Mouse (Mus musculus) testis, postnatal 10 days (tissue): Measurements from ENCODE around the gene Pofut1.
A peak's percentile ranks its signal among the peaks of the same experiment; 100 is the strongest.

Source experiments
- DNase-seq: peaks from one replicate; pipeline ENCODE4 v3.0.0; 2021; ENCODE audit warnings: low spot score

The Pofut1 gene

DNA sequence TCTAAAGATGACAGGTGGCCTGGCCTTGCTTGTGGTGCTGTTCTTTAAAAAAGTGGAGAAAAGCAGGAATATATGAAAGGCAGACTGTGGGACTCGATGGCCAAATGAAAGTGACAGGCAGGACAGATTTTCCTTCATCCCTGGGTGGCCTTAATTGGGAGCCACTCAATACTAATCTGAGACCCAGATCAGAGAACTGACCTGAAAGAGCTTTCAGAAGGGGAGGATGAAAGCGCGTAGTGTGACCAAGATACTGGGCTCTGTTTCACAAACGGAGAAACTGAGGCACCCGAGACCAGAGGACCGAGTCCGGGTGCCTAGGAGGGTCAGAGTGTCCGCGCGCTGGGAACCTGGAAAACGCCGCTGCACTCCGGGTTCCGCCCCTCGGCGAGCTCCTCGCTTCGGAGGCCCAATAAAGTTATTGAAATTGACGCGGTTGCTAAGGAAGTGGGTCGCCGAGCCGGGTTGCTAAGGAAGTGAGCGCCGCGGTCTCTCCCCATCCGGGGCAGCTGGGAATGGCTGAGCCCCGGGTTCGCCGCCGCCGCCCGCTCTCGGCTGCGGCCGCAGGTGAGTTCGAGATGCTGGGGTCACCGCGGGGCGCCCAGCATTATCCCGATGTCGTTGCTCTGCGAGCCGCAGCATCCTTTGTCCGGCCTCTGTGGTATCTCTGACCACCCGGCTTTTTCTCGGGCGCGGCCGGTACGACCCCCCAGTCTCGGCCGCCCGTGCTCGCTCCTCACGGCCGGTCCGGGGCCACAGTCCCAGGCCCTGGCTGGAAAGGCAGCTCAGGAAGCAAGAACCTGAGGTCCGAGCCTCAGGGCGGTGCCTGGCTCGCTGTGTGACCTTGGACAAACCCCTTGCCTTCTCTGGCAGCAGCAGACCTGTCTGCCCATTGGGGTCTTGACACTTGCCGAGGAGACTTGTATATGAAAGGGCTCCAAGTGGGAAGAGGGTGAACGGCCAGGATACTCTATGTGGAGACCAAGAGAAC, 49.9 kb downstream of the Pofut1 start, which contains the start of gene Kif3b:
Gene Kif3b, plus strand, starts transcription at position 476 of the 991 bp plus-strand sequence.
- peak; percentile 87 for DNase-seq

DNA sequence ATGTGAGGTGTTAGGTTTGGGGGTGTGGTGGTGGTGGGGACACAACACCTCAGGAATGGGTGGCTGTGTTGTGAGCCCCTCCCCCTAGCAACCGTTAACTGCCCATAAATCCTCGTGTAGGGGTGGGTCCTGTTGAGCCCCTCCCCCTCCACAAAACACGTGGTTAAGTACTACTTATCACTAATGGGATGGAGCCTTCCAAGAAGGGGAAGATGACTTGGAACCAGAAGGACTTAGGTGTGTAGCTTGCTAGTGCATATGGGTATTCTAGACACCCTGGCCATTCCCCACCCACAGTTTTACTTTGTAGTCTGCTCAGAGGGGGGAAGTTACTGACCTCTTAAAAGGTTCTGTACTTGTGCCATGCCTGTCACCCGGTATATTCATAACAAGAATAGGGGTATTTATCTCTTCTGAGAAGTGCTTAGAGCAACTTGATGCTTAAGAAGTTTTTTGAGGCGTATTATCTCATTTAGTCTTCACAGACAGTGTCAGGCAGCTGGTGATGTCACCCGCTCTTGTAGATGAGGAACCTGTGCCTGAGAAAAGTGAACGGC, 51.0 kb downstream of the Pofut1 start:
- DNase-seq: no peak

DNA sequence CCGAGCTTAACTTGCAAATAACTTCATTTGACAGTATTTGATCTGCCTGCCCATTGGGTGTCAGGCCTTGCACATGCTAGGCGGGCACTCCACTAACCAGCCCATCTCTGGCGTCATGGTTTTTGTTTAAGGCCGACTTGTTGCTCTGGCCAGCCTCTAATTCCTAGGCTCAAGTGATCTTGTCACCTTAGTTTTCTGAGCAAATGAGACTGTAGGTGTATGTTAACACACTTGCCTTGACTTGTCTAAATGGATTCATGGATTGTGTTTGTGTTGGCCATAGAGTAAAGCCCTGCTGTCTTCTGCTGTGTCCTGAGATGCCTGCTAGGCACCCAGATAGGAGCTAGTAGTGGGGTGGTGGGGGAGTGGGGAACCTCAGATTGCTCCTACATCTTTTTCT, 53.9 kb downstream of the Pofut1 start:
- DNase-seq: no peak

DNA sequence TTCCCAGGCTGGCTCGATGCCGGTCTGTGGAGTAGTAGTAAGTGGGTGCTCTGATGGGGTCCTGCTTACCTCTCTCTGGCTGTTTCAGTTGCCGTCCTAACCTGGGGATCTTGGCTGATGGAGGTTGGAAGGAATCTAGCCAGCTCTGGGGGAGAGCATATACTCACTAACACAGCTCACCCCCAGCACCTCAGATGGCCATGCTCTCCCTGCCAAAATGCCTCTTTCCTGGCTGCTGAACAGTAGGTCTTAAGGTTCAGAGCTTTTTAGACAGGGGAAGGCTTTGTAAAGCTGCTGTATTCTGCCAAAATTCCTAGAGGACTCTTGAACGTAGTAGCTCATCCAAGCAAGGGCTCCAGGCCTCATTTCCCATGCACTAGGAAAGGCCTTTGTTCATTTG, 56.4 kb downstream of the Pofut1 start:
- DNase-seq: no peak

DNA sequence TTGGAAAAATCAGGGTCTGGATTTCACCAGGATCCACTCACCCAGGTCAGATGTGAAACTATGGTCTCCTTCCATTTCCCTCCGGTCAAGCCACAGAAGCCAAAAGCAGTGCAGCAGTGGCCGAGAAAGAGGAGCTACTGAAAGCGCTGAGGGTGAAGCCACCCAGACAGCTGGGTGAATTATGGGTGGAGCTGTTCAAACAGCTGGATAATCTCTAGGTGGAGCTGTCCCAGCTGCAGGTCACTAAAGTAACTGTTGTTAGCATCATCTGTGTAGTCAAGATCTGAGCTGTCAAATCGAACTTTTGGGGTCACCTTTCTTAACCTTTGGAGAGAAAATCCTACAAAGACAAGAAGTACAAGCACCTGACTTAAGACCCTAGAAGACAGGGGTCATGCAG, 57.1 kb downstream of the Pofut1 start:
- DNase-seq: no peak

DNA sequence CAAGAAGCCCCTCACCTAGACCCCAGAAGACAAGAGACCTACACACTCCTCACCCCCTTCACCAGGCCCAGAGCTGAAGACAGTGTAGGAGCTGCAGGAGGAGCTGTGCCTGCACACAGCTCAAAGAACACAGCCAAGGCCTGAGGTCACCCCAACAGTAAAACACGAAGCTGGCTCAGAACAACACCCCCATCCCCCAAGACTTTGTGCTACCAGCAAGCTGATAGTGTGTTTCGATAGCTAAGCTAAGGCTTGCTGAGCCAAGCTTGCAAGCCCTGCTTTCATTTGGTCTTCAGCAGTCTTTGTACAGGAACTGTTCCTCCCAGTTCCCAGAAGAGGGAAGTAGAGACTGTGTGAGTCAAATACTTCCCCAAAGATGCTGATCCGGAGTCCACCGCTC, 57.5 kb downstream of the Pofut1 start:
- DNase-seq: no peak

DNA sequence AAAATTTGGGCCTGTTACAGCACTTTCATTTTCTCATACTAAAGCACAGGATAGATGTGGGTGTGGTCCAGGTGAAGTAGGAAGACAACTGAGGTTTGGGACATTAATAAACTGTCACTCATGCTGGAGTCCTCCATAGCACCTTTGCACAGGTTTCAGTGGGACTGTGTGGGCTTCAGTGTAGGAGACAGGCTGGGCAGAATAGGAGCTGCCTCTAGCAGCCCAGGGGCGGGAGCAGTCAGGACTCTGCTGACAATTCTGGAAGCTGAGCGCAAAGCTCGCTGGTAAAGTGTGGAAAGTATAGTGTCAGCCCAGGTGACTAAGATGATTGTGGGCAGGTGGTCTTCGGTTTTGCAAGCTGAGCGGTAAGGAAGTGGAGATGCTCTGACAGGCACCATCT, 59.8 kb downstream of the Pofut1 start:
- DNase-seq: no peak

DNA sequence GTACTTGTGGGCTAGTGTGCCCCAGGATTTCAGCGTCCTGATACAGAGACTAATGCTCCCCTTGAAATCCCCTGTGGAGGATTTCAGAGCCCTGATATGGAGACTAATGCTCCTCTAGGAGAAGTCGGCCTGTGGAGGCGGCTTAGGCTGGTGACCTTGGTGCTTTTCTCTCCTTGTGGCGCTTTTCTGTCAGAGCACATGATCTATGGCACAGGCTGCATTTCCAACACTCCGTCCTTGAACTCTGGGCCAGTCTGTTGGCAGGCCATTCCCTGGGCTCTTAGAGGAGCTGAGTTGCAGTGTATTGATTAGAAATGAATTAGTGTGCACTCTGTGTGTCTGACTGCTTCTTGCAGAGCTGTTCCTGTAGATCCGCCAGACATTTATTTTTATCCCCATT, 63.9 kb downstream of the Pofut1 start:
- peak; percentile 63 for DNase-seq

DNA sequence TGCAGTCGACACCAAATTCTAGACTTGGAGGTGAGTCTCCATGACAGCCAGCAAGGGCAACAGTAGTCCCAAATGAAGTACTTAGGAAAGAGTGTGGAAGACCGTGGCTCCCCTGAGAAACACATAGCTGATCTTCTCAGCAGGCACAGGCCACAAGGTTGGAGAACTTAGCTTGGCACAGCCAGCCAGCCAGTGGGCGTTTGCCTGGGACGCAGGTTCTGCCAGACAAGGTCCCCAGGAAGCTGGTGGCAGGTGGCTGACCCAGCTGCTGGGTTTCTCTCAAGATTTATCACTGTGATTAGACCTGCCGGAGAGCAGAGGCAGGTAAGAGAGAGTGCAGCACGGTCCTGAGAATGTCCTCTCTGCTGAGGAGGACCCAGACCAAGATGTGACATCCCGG, 67.3 kb downstream of the Pofut1 start:
- DNase-seq: no peak

DNA sequence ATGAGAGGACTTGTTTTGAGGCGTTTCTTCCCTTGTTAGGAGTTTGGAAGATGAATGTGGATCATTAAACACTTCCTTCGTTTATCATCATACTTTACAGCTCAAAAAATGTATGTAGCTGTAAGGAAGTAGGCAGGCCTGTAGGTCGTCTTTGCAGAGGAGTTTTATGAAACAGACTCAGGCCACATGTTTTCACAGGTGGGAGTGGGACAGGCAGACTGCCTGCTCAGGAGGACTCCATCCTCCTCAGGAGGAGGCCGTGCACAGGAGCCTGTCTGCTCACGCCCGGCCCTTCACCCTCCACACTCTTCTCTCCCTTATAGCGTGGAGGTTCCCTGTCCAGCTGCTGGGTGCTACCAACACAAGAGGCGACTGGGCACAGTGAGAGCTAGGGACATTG, 67.8 kb downstream of the Pofut1 start:
- no peak for DNase-seq

DNA sequence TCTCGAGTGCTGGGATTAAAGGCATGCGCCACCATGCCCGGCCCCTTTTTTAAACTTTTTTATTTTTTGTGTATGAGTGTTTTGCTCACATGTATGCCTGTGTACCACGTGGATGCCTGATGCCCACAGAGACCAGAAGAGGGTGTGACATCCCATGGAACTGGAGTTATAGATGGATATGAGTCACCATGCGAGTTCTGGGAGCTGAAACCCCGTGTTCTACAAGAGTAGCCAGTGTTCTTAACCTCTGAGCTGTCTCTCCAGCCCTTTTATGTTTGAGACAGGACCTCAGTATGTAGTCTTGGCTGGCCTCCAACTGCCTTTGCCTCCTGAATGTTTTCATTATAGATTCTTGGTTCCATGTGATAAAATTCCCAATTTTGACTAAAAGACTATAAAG, 68.9 kb downstream of the Pofut1 start:
- no peak for DNase-seq

DNA sequence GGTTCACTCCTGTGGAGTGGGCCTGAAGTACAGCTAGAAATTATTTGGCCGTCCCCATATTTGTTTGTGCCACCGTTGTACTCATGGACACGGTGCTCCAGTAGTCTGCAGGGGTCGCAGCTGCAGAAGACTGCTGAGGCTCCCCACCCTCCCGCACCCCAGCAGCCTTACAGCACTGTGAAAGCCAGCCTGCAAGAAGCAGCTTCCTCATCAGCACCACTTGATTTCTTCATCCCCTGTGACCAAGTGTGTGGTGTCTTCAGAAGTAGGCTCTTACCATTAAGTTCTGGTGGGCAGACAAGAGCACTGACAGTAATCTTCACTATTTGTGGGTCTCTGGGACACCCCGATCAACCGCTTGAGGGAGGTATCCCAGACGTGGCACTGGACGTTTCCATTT, 71.6 kb downstream of the Pofut1 start:
- DNase-seq: no peak

DNA sequence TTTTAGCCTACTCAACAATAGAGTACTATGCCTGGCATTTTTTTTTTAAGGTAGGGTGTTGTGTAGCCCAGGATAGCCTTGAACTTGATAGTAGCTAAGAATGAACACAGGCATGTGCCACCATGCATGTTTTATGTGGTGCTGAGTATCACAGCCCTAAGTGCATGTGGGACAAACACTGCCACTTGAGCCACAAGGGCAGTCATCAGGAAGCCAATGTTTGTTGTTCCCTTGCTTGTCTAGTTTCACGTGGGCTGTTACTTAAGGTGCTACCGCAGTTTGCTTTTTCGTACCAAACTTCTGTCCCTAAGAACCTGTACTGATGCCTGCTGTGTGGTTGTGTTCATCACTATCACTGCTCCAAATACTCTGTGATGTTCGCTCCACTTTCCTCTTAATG, 77.1 kb downstream of the Pofut1 start:
- no peak for DNase-seq

DNA sequence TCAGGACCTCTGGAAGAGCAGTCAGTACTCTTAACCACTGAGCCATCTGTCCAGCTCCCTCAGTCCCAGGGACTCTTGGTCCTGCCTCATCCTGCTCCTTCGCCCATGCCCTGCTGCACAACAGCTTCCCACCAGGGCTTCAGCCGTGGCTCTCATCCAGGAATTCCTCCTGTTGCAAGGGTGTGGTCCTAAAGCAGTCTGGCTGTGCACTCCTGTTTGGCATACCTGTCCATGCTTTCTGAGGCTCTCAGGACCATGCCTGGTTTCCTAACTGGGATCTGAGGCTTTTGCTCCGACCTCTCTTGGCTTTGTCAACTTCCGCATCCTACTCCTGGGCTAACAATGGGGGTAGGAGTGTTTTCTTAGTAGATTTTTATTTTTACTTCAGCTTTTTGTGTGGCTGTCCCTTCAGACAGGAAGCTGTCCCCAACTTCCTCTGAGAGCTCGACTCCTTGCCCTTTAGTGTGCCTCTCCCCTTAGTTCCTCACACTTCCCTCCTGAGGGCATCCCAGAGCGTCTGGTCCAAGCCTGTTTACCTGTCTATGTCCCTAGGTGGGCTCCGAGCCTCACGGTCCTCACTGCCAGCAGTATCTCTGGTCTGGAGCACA, 77.8 kb downstream of the Pofut1 start:
- DNase-seq: no peak
